Comparison of ENCODE assay signal across 8 mouse cellular contexts in the genomic region with DNA sequence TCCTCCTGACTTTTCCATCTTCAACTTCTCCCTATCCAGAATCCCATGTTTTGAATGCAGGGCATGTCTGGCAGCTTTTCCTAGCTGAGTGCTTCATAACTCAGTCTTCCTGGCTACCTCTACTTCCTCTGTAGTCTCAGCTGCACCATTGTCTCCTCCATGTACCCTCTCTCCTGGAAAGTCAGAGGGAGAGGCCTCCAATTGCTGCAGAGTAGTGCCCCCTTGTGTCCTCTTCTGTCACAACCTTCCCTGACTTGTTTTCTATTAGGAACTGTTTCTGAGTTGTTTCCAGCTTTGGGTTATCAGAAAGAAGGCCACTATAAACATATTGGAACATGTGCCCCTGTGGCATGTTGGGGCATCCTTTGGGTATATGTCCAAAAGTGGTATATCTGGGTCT.
DNase-seq lines count a peak whose midpoint lies in the region; ATAC-seq lines count a peak whose summit lies in the region.

No protein-coding gene starts in this region.

- peak; percentile 18 for DNase-seq in hindbrain, embryonic 10.5 days (ENCODE audit: low spot score)
- DNase-seq in cerebellum, adult 8-10 months, result peak; percentile 2
- peak; percentile 46 for DNase-seq in layer of hippocampus, adult 11-12 months (ENCODE audit: low spot score)
- peak; percentile 64 for DNase-seq in lung, postnatal 36 days
- DNase-seq in urinary bladder, postnatal 4 days (ENCODE audit: low spot score in 2 of 2), result no peak

- no peaks in the 10 kb centered on the region for H3K36me3 ChIP-seq in hindbrain, embryonic 10.5 days
- H3K36me3 ChIP-seq in hindbrain, embryonic 16.5 days (ENCODE audit: control insufficient read depth, insufficient read depth, low read length), result no peaks in the 10 kb centered on the region

- no peak overlapping the region for H3K27ac ChIP-seq in hindbrain, embryonic 10.5 days
- H3K27ac ChIP-seq in hindbrain, embryonic 16.5 days (ENCODE audit: low read depth, low read length), result no peak overlapping the region

- H3K4me1 ChIP-seq in hindbrain, embryonic 10.5 days (replicated peaks), result no peaks in the 10 kb centered on the region
- no peaks in the 10 kb centered on the region for H3K4me1 ChIP-seq in hindbrain, embryonic 16.5 days (ENCODE audit: control insufficient read depth, insufficient read depth, low read depth, low read length)

- no peak for ATAC-seq in hindbrain, embryonic 16.5 days
- peak; percentile 75 for ATAC-seq in CD4-positive, CD25-positive, alpha-beta regulatory T cell, adult 4 months
- no peak; the same call in 1 of the 2 replicates for ATAC-seq in erythroblast, adult 5-6 weeks (replicated peaks; ENCODE audit: low FRiP score, poor library complexity, severe bottlenecking)

- no peak overlapping the region for H3K9ac ChIP-seq in hindbrain, embryonic 16.5 days (ENCODE audit: low read depth, low read length)

- no peak overlapping the region for H3K4me3 ChIP-seq in hindbrain, embryonic 10.5 days
- no peak overlapping the region for H3K4me3 ChIP-seq in hindbrain, embryonic 16.5 days (ENCODE audit: low read length)

- no peaks in the 10 kb centered on the region for H3K9me3 ChIP-seq in hindbrain, embryonic 10.5 days
- no peaks in the 10 kb centered on the region for H3K9me3 ChIP-seq in hindbrain, embryonic 16.5 days (ENCODE audit: control insufficient read depth, low read length)

- H3K4me2 ChIP-seq in hindbrain, embryonic 16.5 days (ENCODE audit: low read length), result no peak overlapping the region

- H3K27me3 ChIP-seq in hindbrain, embryonic 10.5 days (ENCODE audit: insufficient read depth, poor library complexity, severe bottlenecking), result no peaks in the 10 kb centered on the region
- no peaks in the 10 kb centered on the region for H3K27me3 ChIP-seq in hindbrain, embryonic 16.5 days (replicated peaks; ENCODE audit: control insufficient read depth, insufficient read depth, low read length)

Comparison
In these comparisons a context has a peak if more than half of its experiments do, and no peak if none do; other contexts are left out.
1. DNase-seq: peak in hindbrain, embryonic 10.5 days (single experiment), cerebellum, adult 8-10 months (single experiment), layer of hippocampus, adult 11-12 months (single experiment) and lung, postnatal 36 days (single experiment); none in urinary bladder, postnatal 4 days (0 of 2).